Mouse (Mus musculus): ENCODE measurements at regions not wholly inside any gene's neighbourhood (a gene's known extent, or its start where the extent isn't known, plus 50 kb on each side); places are given as distances from the start of the nearest gene placed in this dataset.

- DNase-seq (ENCODE audit: low read depth, low spot score): no peak
Observed at GRCm38 (mm10) chr1:193577821-193578220, 207.7 kb upstream of the Camk1g start.

GRCm38 (mm10) chr1:193575986-193576713 lies 206.1 kb upstream of the Camk1g start:
- DNase-seq (ENCODE audit: low read depth, low spot score): peak; percentile 84

- no peak for DNase-seq (ENCODE audit: low read depth, low spot score)
Observed at GRCm38 (mm10) chr1:193572827-193573226, 202.7 kb upstream of the Camk1g start.

- DNase-seq (ENCODE audit: low read depth, low spot score): peak; percentile 52
Observed at GRCm38 (mm10) chr1:193572411-193572810, 202.3 kb upstream of the Camk1g start.

- no peak for DNase-seq (ENCODE audit: low read depth, low spot score)
Observed at GRCm38 (mm10) chr1:193571088-193571487, 201.0 kb upstream of the Camk1g start.

GRCm38 (mm10) chr1:193568586-193569174 lies 198.6 kb upstream of the Camk1g start:
- peak; percentile 76 for DNase-seq (ENCODE audit: low read depth, low spot score)

GRCm38 (mm10) chr1:193567217-193567616 lies 197.1 kb upstream of the Camk1g start:
- no peak for DNase-seq (ENCODE audit: low read depth, low spot score)

- peak; percentile 51 for DNase-seq (ENCODE audit: low read depth, low spot score)
Observed at GRCm38 (mm10) chr1:193564225-193564624, 194.1 kb upstream of the Camk1g start.

GRCm38 (mm10) chr1:193562242-193562641 lies 192.1 kb upstream of the Camk1g start:
- DNase-seq (ENCODE audit: low read depth, low spot score): no peak

GRCm38 (mm10) chr1:193558122-193558521 lies 188.0 kb upstream of the Camk1g start:
- DNase-seq (ENCODE audit: low read depth, low spot score): no peak

GRCm38 (mm10) chr1:193554731-193555130 lies 184.6 kb upstream of the Camk1g start:
- no peak for DNase-seq (ENCODE audit: low read depth, low spot score)

GRCm38 (mm10) chr1:193552348-193552747 lies 182.2 kb upstream of the Camk1g start:
- no peak for DNase-seq (ENCODE audit: low read depth, low spot score)

- no peak for DNase-seq (ENCODE audit: low read depth, low spot score)
Observed at GRCm38 (mm10) chr1:193551340-193551739, 181.2 kb upstream of the Camk1g start.

- DNase-seq (ENCODE audit: low read depth, low spot score): no peak
Observed at GRCm38 (mm10) chr1:193550761-193551160, 180.7 kb upstream of the Camk1g start.

GRCm38 (mm10) chr1:193547356-193547755 lies 177.3 kb upstream of the Camk1g start:
- no peak for DNase-seq (ENCODE audit: low read depth, low spot score)

GRCm38 (mm10) chr1:193546044-193546432 lies 175.9 kb upstream of the Camk1g start:
- DNase-seq (ENCODE audit: low read depth, low spot score): peak; percentile 62

- no peak for DNase-seq (ENCODE audit: low read depth, low spot score)
Observed at GRCm38 (mm10) chr1:193545406-193546043, 175.4 kb upstream of the Camk1g start.

GRCm38 (mm10) chr1:193544804-193545203 lies 174.7 kb upstream of the Camk1g start:
- no peak for DNase-seq (ENCODE audit: low read depth, low spot score)

GRCm38 (mm10) chr1:193543834-193544233 lies 173.7 kb upstream of the Camk1g start:
- no peak for DNase-seq (ENCODE audit: low read depth, low spot score)

GRCm38 (mm10) chr1:193543284-193543683 lies 173.2 kb upstream of the Camk1g start:
- DNase-seq (ENCODE audit: low read depth, low spot score): peak; percentile 61

- no peak for DNase-seq (ENCODE audit: low read depth, low spot score)
Observed at GRCm38 (mm10) chr1:193541934-193542580, 172.0 kb upstream of the Camk1g start.

GRCm38 (mm10) chr1:193541281-193541680 lies 171.2 kb upstream of the Camk1g start:
- DNase-seq (ENCODE audit: low read depth, low spot score): no peak
